ENCODE assay signal across 27 mouse cellular contexts in genomic region chr8:128396968-128397367, GRCm38 (mm10). TPM values are rescaled to one million over a fixed set of nuclear protein-coding genes. Genes with fewer than 3 reads are reported as not detected.
DNase-seq lines count a peak whose midpoint lies in the region; ATAC-seq and TF ChIP-seq lines count a peak whose summit lies in the region.
"Had no signal": no experiment of that assay in that cellular context is flagged by ENCODE, and none has a peak within 500 bp of the region (broad histone marks: within the 10 kb centered on the region; RNA-seq: fewer than 3 reads in every experiment).

No protein-coding gene starts in this region.

- DNase-seq in heart, adult 2 months = no peak
- no peak for DNase-seq in heart, adult 18-20 months
- DNase-seq in embryo, embryonic 10.5 days (ENCODE audit: low spot score) = peak; percentile 25
- peak; percentile 82 for DNase-seq in forelimb bud, embryonic 11.5 days (ENCODE audit: low read depth, low spot score)
- DNase-seq in cerebellum, adult 18-20 months = no peak
- DNase-seq in spleen, postnatal 14 days (ENCODE audit: low spot score in 2 of 2) = no peak
- DNase-seq: adrenal gland, postnatal 14 days; cerebellum, adult 2 months; cerebellum, postnatal 14 days; heart, postnatal 36 days; kidney, adult 11 months; kidney, postnatal 36 days; layer of hippocampus, postnatal 36 days; left cerebral cortex, postnatal 4 days; thymus, postnatal 4 days had no signal

- peak overlapping the region; percentile 10; the same call in 1 of the 2 replicates for H3K27ac ChIP-seq in heart, adult 2 months
- no peak overlapping the region for H3K27ac ChIP-seq in limb, embryonic 13.5 days
- H3K27ac ChIP-seq: forebrain, embryonic 13.5 days; heart, embryonic 10.5 days; heart, embryonic 15.5 days; hindbrain, embryonic 12.5 days; lung, embryonic 15.5 days; neural tube, embryonic 13.5 days had no signal

- ATAC-seq in limb, embryonic 13.5 days (ENCODE audit: low FRiP score, low read depth) = no peak
- ATAC-seq: CD4-positive, CD25-positive, alpha-beta regulatory T cell, adult 4 months; forebrain, embryonic 13.5 days; midbrain, embryonic 16.5 days had no signal

- peaks cover 51% of the 10 kb centered on the region for H3K4me1 ChIP-seq in heart, adult 2 months (ENCODE audit: control insufficient read depth, insufficient read depth, low read length)
- peaks cover 64% of the 10 kb centered on the region for H3K4me1 ChIP-seq in limb, embryonic 13.5 days
- H3K4me1 ChIP-seq: hindbrain, embryonic 12.5 days had no signal

- no peak overlapping the region for H3K4me3 ChIP-seq in heart, adult 2 months
- no peak overlapping the region for H3K4me3 ChIP-seq in limb, embryonic 13.5 days
- H3K4me3 ChIP-seq: forebrain, embryonic 13.5 days; heart, embryonic 10.5 days; heart, embryonic 15.5 days; hindbrain, embryonic 12.5 days; lung, embryonic 15.5 days; myocyte; neural tube, embryonic 13.5 days had no signal

- no peaks in the 10 kb centered on the region for H3K9me3 ChIP-seq in limb, embryonic 13.5 days
- H3K9me3 ChIP-seq: forebrain, embryonic 13.5 days; heart, embryonic 10.5 days; heart, embryonic 15.5 days; hindbrain, embryonic 12.5 days; lung, embryonic 15.5 days; neural tube, embryonic 13.5 days had no signal

- H3K4me2 ChIP-seq in limb, embryonic 13.5 days (replicated peaks) = peak overlapping the region; percentile 28
- H3K4me2 ChIP-seq: forebrain, embryonic 13.5 days; heart, embryonic 15.5 days; hindbrain, embryonic 12.5 days; liver, embryonic 11.5 days; lung, embryonic 15.5 days; midbrain, embryonic 11.5 days; neural tube, embryonic 13.5 days had no signal

- peaks cover 79% of the 10 kb centered on the region for H3K36me3 ChIP-seq in heart, adult 2 months (ENCODE audit: control insufficient read depth, insufficient read depth, low read length)
- no peaks in the 10 kb centered on the region for H3K36me3 ChIP-seq in limb, embryonic 13.5 days
- H3K36me3 ChIP-seq: heart, embryonic 10.5 days; hindbrain, embryonic 12.5 days; lung, embryonic 15.5 days; neural tube, embryonic 13.5 days had no signal

- H3K27me3 ChIP-seq in heart, adult 2 months (ENCODE audit: control insufficient read depth, insufficient read depth, low read length) = no peaks in the 10 kb centered on the region
- H3K27me3 ChIP-seq in limb, embryonic 13.5 days = no peaks in the 10 kb centered on the region
- H3K27me3 ChIP-seq: forebrain, embryonic 13.5 days; heart, embryonic 15.5 days; hindbrain, embryonic 12.5 days; lung, embryonic 15.5 days; neural tube, embryonic 13.5 days had no signal

- TF ChIP-seq POLR2A in heart, adult 2 months (IDR thresholded peaks at IDR 0.05; ENCODE audit: insufficient read depth, low read depth, low read length) = no peak

- peaks cover 30% of the 10 kb centered on the region for H3K79me2 ChIP-seq in heart, adult 2 months (replicated peaks; ENCODE audit: control insufficient read depth, insufficient read depth, low read length)

- no peak for TF ChIP-seq EP300 in heart, adult 2 months (IDR thresholded peaks at IDR 0.05; ENCODE audit: insufficient read depth, low read depth, low read length)

- WGBS in heart, adult 2 months = 52% methylated on average over 7 of the region's 7 CpGs
- 9% methylated on average over 7 of the region's 7 CpGs for WGBS in limb, embryonic 13.5 days

- intact Hi-C loops in heart, adult 2 months (cut with DNase I) = no loop called here

- H3K9ac ChIP-seq in heart, adult 2 months (ENCODE audit: low read depth, low read length) = no peak overlapping the region
- no peak overlapping the region for H3K9ac ChIP-seq in limb, embryonic 13.5 days
- H3K9ac ChIP-seq: forebrain, embryonic 13.5 days; heart, embryonic 15.5 days; hindbrain, embryonic 12.5 days; lung, embryonic 15.5 days; neural tube, embryonic 13.5 days had no signal

- TF ChIP-seq CTCF in heart, adult 2 months (IDR thresholded peaks at IDR 0.05) = no peak

RNA-seq across cellular contexts. Expression of gene Nrp1, which starts 38.6 kb away (rescaled TPM):
- 100 to 1,000 TPM; 115 TPM for total RNA-seq in heart, adult 2 months (2021)
- 64.5 and 101 TPM in 2 replicates for polyA plus RNA-seq in heart, adult 2 months (2012; rRNA removed)
- total RNA-seq in heart, adult 18-20 months (2021) = 100 to 1,000 TPM in 1 of 2 experiments, 10 to 100 TPM in 1; 88.3 to 107 TPM
- 69.2 and 71.4 TPM in 2 replicates for polyA plus RNA-seq in limb, embryonic 13.5 days (2015; fragmentation: Nextera tagmentation; extraction: Ambion mirVana)

Comparison
In these comparisons a context has a peak if more than half of its experiments do, and no peak if none do; other contexts are left out.
1. DNase-seq: peak in embryo, embryonic 10.5 days (single experiment) and forelimb bud, embryonic 11.5 days (single experiment); none in heart, adult 2 months (0 of 2), heart, adult 18-20 months (0 of 2), cerebellum, adult 18-20 months (0 of 2) and spleen, postnatal 14 days (0 of 2).